Comparison of ENCODE assay signal across 10 mouse cellular contexts in genomic region chr2:68310121-68310520, GRCm38 (mm10).
DNase-seq lines count a peak whose midpoint lies in the region; ATAC-seq and TF ChIP-seq lines count a peak whose summit lies in the region.
"Had no signal": no experiment of that assay in that cellular context is flagged by ENCODE, and none has a peak within 500 bp of the region (broad histone marks: within the 10 kb centered on the region; RNA-seq: fewer than 3 reads in every experiment).

No protein-coding gene starts in this region.

- H3K36me3 ChIP-seq in intestine, postnatal 0 days (ENCODE audit: control insufficient read depth, insufficient read depth): peaks cover 3% of the 10 kb centered on the region; the same call in 1 of the 2 replicates
- H3K36me3 ChIP-seq in intestine, embryonic 16.5 days (ENCODE audit: control insufficient read depth, insufficient read depth, low read length): no peaks in the 10 kb centered on the region; the same call in 1 of the 2 replicates
- H3K36me3 ChIP-seq in intestine, embryonic 15.5 days: no peaks in the 10 kb centered on the region

- no peak overlapping the region for H3K27ac ChIP-seq in intestine, postnatal 0 days (ENCODE audit: low read depth, low read length)
- no peak overlapping the region for H3K27ac ChIP-seq in intestine, embryonic 16.5 days (ENCODE audit: low read length)
- H3K27ac ChIP-seq in intestine, embryonic 15.5 days: no peak overlapping the region
- H3K27ac ChIP-seq: limb, embryonic 13.5 days; neural tube, embryonic 13.5 days had no signal

- no peak for ATAC-seq in CD4-positive, CD25-positive, alpha-beta regulatory T cell, adult 4 months
- no peak for ATAC-seq in intestine, postnatal 0 days
- no peak for ATAC-seq in intestine, embryonic 16.5 days
- ATAC-seq in intestine, embryonic 15.5 days: no peak

- DNase-seq in CD4-positive, CD25-positive, alpha-beta regulatory T cell, adult 2 months (ENCODE audit: low read depth, low spot score): peak; percentile 45
- DNase-seq in testis, postnatal 10 days (ENCODE audit: low spot score): peak; percentile 67
- no peak for DNase-seq in testis, postnatal 14 days (ENCODE audit: low spot score)
- peak; percentile 74 for DNase-seq in thymus, postnatal 4 days

- H3K4me1 ChIP-seq in intestine, postnatal 0 days (replicated peaks; ENCODE audit: control insufficient read depth, insufficient read depth, low read length): no peaks in the 10 kb centered on the region
- H3K4me1 ChIP-seq in intestine, embryonic 16.5 days (ENCODE audit: control insufficient read depth, insufficient read depth, low read length): no peaks in the 10 kb centered on the region
- H3K4me1 ChIP-seq in intestine, embryonic 15.5 days (replicated peaks): no peaks in the 10 kb centered on the region

- H3K4me3 ChIP-seq in intestine, postnatal 0 days (ENCODE audit: low read depth, low read length): no peak overlapping the region
- H3K4me3 ChIP-seq in intestine, embryonic 16.5 days (ENCODE audit: low read length): no peak overlapping the region
- H3K4me3 ChIP-seq in intestine, embryonic 15.5 days (replicated peaks): no peak overlapping the region
- H3K4me3 ChIP-seq: limb, embryonic 13.5 days; neural tube, embryonic 13.5 days had no signal

- no peaks in the 10 kb centered on the region for H3K27me3 ChIP-seq in intestine, postnatal 0 days (replicated peaks; ENCODE audit: control insufficient read depth, insufficient read depth, low read length)
- H3K27me3 ChIP-seq in intestine, embryonic 16.5 days (replicated peaks; ENCODE audit: control insufficient read depth, insufficient read depth, low read length): no peaks in the 10 kb centered on the region
- H3K27me3 ChIP-seq in intestine, embryonic 15.5 days (replicated peaks): no peaks in the 10 kb centered on the region
- H3K27me3 ChIP-seq: limb, embryonic 13.5 days; neural tube, embryonic 13.5 days had no signal

- 92% methylated on average over 3 of the region's 3 CpGs for WGBS in intestine, postnatal 0 days
- WGBS in intestine, embryonic 16.5 days: 87% methylated on average over 3 of the region's 3 CpGs
- WGBS in intestine, embryonic 15.5 days: 87% methylated on average over 3 of the region's 3 CpGs

- no peaks in the 10 kb centered on the region for H3K9me3 ChIP-seq in intestine, postnatal 0 days (ENCODE audit: control insufficient read depth)
- no peaks in the 10 kb centered on the region for H3K9me3 ChIP-seq in intestine, embryonic 16.5 days (ENCODE audit: control insufficient read depth, low read length)
- H3K9me3 ChIP-seq in intestine, embryonic 15.5 days: no peaks in the 10 kb centered on the region
- H3K9me3 ChIP-seq: limb, embryonic 13.5 days; neural tube, embryonic 13.5 days had no signal

- no peak overlapping the region for H3K9ac ChIP-seq in intestine, postnatal 0 days (ENCODE audit: low read depth, low read length)
- H3K9ac ChIP-seq in intestine, embryonic 16.5 days (ENCODE audit: low read depth, low read length): no peak overlapping the region
- no peak overlapping the region for H3K9ac ChIP-seq in intestine, embryonic 15.5 days
- H3K9ac ChIP-seq: limb, embryonic 13.5 days; neural tube, embryonic 13.5 days had no signal

- TF ChIP-seq CTCF in intestine, postnatal 0 days (IDR thresholded peaks at IDR 0.05; ENCODE audit: low read depth): peak; percentile 43

- no peak overlapping the region for H3K4me2 ChIP-seq in intestine, postnatal 0 days (replicated peaks; ENCODE audit: low read depth)
- no peak overlapping the region for H3K4me2 ChIP-seq in intestine, embryonic 16.5 days (ENCODE audit: low read depth, low read length)
- H3K4me2 ChIP-seq in intestine, embryonic 15.5 days (replicated peaks): no peak overlapping the region
- H3K4me2 ChIP-seq: limb, embryonic 13.5 days; neural tube, embryonic 13.5 days had no signal
